Mouse (Mus musculus): ENCODE results near the gene Cnp. TPM values are rescaled to one million over a fixed set of nuclear protein-coding genes. Genes with fewer than 3 reads are reported as not detected.

Cnp gene
- total and polyA plus RNA-seq, 3 experiments = 19.0 to 20.8 TPM; not detected in 1

- H3K4me1 ChIP-seq (ENCODE audit: control insufficient read depth in 1 of 2, insufficient read depth in 2 of 2, low read length in 2 of 2) = peaks cover 11 to 44% of the 10 kb centered on the region in 2 experiments
- TF ChIP-seq MYC (IDR thresholded peaks at IDR 0.05; ENCODE audit: low read depth, low read length) = no peak
- TF ChIP-seq POLR2AphosphoS2 (IDR thresholded peaks at IDR 0.05; ENCODE audit: low read length) = no peak
- no peak for TF ChIP-seq HCFC1 (IDR thresholded peaks at IDR 0.05; ENCODE audit: low read depth, low read length)
- TF ChIP-seq SIN3A (IDR thresholded peaks at IDR 0.05; ENCODE audit: low read length) = peak; percentile 37; the same call in 1 of the 2 replicates
- no peak for TF ChIP-seq CHD1 (IDR thresholded peaks at IDR 0.05; ENCODE audit: low read depth, low read length)
- TF ChIP-seq E2F4 (IDR thresholded peaks at IDR 0.05; ENCODE audit: borderline replicate concordance, low read depth, low read length) = no peak
- peak; percentile 42; the same call in 1 of the 2 replicates for TF ChIP-seq ETS1 (IDR thresholded peaks at IDR 0.05; ENCODE audit: low read depth, low read length)
- TF ChIP-seq ZMIZ1 (IDR thresholded peaks at IDR 0.05; ENCODE audit: low read depth, low read length) = no peak
- no peak for TF ChIP-seq CTCF (IDR thresholded peaks at IDR 0.05 in 2 of 3, conservative IDR thresholded peaks at IDR 0.05 in 1 of 3; ENCODE audit: control insufficient read depth in 1 of 3, insufficient read depth in 1 of 3, low read depth in 2 of 3, low read length in 3 of 3, poor library complexity in 1 of 3, severe bottlenecking in 1 of 3)
- TF ChIP-seq POLR2A (IDR thresholded peaks at IDR 0.05; ENCODE audit: control insufficient read depth in 1 of 2, insufficient read depth in 1 of 2, low read depth in 1 of 2, low read length in 2 of 2, poor library complexity in 1 of 2) = no peak
- no peak for TF ChIP-seq MYB (IDR thresholded peaks at IDR 0.05; ENCODE audit: low read depth, low read length)
- TF ChIP-seq ZNF384 (IDR thresholded peaks at IDR 0.05; ENCODE audit: low read depth, low read length) = no peak
- TF ChIP-seq ZC3H11A (IDR thresholded peaks at IDR 0.05; ENCODE audit: low read depth, low read length) = no peak
- TF ChIP-seq SMC3 (IDR thresholded peaks at IDR 0.05; ENCODE audit: low read depth, low read length) = no peak
- TF ChIP-seq POLR2AphosphoS5 (IDR thresholded peaks at IDR 0.05; ENCODE audit: borderline replicate concordance, low read depth, low read length) = no peak
- TF ChIP-seq MAZ (IDR thresholded peaks at IDR 0.05; ENCODE audit: low read depth, low read length) = 0 out of 2 replicates have a peak, but pooled peaks have one; percentile 32
- no peak for TF ChIP-seq TAL1 (IDR thresholded peaks at IDR 0.05; ENCODE audit: low read length)
- no peak for TF ChIP-seq MAX (IDR thresholded peaks at IDR 0.05; ENCODE audit: low read length)
- TF ChIP-seq RCOR1 (IDR thresholded peaks at IDR 0.05; ENCODE audit: low read depth, low read length) = peak; percentile 52; the same call in 1 of the 2 replicates
- peak; percentile 12 to 51; a peak in 1 of 4 replicates for TF ChIP-seq EP300 (IDR thresholded peaks at IDR 0.05; ENCODE audit: low read depth in 1 of 2, low read length in 2 of 2)
- TF ChIP-seq GATA1 (IDR thresholded peaks at IDR 0.05; ENCODE audit: low read depth, low read length) = peak; percentile 28; the same call in 1 of the 2 replicates
- TF ChIP-seq ELF1 (IDR thresholded peaks at IDR 0.05; ENCODE audit: low read depth, low read length) = peak; percentile 8; the same call in 1 of the 2 replicates
- H3K36me3 ChIP-seq (ENCODE audit: control insufficient read depth in 1 of 2, insufficient read depth in 2 of 2, low read length in 2 of 2) = peaks cover 0 to 24% of the 10 kb centered on the region in 2 experiments; a peak in 2 of 4 replicates
- H3K27ac ChIP-seq (ENCODE audit: control insufficient read depth, low read depth, low read length) = no peak overlapping the region
- no peak overlapping the region for H3K4me3 ChIP-seq (ENCODE audit: control insufficient read depth in 1 of 2, insufficient read depth in 1 of 2, low read depth in 2 of 2, low read length in 2 of 2)
- H3K9me3 ChIP-seq (replicated peaks; ENCODE audit: insufficient read depth, low read length) = no peaks in the 10 kb centered on the region
- DNase-seq (ENCODE audit: low read depth, low spot score) = peak; percentile 59
- H3K9ac ChIP-seq (ENCODE audit: control insufficient read depth, low read depth, low read length, poor library complexity, severe bottlenecking) = no peak overlapping the region
- peaks cover 1% of the 10 kb centered on the region; the same call in 1 of the 2 replicates for H3K79me2 ChIP-seq (ENCODE audit: control insufficient read depth, insufficient read depth, low read length, poor library complexity)
- no peaks in the 10 kb centered on the region for H3K27me3 ChIP-seq (ENCODE audit: control insufficient read depth in 1 of 2, insufficient read depth in 2 of 2, low read length in 2 of 2)
Observed at GRCm38 (mm10) chr11:100548141-100548540, 26.6 kb upstream of the Cnp start.

All from MEL (cell line).